Mouse (Mus musculus) heart, embryonic 14.5 days (tissue): ENCODE results near the gene Il12b. TPM values are rescaled to one million over a fixed set of nuclear protein-coding genes. Genes with fewer than 3 reads are reported as not detected.
A peak's percentile ranks its signal among the peaks of the same experiment; 100 is the strongest.

Experiments
- ATAC-seq: fragments of 200-750 bp; cut with Nextera tagmentation; 2 replicates; pipeline ENCODE4 v1.8.0; 2017; ENCODE audit warnings: low read depth, moderate TSS enrichment; ENCODE audit not compliant: insufficient number of reproducible peaks, insufficient read depth, low FRiP score
- H3K27ac ChIP-seq, 2 experiments: fragments of 200-500 bp in 1 of 2; fragments of 300-500 bp in 1 of 2; sonication (generic) in 1 of 2; replicated peaks in 1 of 2; 2 replicates each; pipeline ENCODE4 v1.5.1; 2012 to 2014; ENCODE audit warnings: low read depth in 2 of 2, low read length in 2 of 2, control low read depth in 1 of 2, mild to moderate bottlenecking in 1 of 2, mixed read lengths in 1 of 2; ENCODE audit not compliant: control insufficient read depth in 1 of 2, insufficient read depth in 1 of 2
- H3K27me3 ChIP-seq: fragments of 300-500 bp; sonication (generic); 2 replicates; pipeline ENCODE4 v1.6.1; 2014; ENCODE audit warnings: mild to moderate bottlenecking, low read length, control low read depth; ENCODE audit not compliant: control insufficient read depth, insufficient read depth
- H3K36me3 ChIP-seq: fragments of 300-500 bp; sonication (generic); 2 replicates; pipeline ENCODE4 v1.6.1; 2014; ENCODE audit warnings: mild to moderate bottlenecking, control low read depth, low read length, mixed read lengths; ENCODE audit not compliant: control insufficient read depth, insufficient read depth
- H3K4me1 ChIP-seq, 2 experiments: fragments of 200-500 bp in 1 of 2; fragments of 300-500 bp in 1 of 2; sonication (generic) in 1 of 2; 2 replicates each; pipeline ENCODE4 v1.6.1; 2012 to 2014; ENCODE audit warnings: low read length in 2 of 2, control low read depth in 1 of 2, mixed read lengths in 1 of 2; ENCODE audit not compliant: control insufficient read depth in 2 of 2, insufficient read depth in 2 of 2
- H3K4me2 ChIP-seq: fragments of 300-500 bp; sonication (generic); 2 replicates; pipeline ENCODE4 v1.6.1; 2014; ENCODE audit warnings: mild to moderate bottlenecking, low read length
- H3K4me3 ChIP-seq, 2 experiments: fragments of 200-500 bp in 1 of 2; fragments of 300-500 bp in 1 of 2; sonication (generic) in 1 of 2; 2 replicates each; pipeline ENCODE4 v1.5.1; 2012 to 2014; ENCODE audit warnings: low read length in 2 of 2, mild to moderate bottlenecking in 2 of 2, control low read depth in 1 of 2, low read depth in 1 of 2, moderate library complexity in 1 of 2; ENCODE audit not compliant: control insufficient read depth in 1 of 2, insufficient read depth in 1 of 2
- H3K9ac ChIP-seq: fragments of 300-500 bp; sonication (generic); 2 replicates; pipeline ENCODE4 v1.6.1; 2014; ENCODE audit warnings: mild to moderate bottlenecking, low read length
- H3K9me3 ChIP-seq: fragments of 300-500 bp; sonication (generic); 2 replicates; pipeline ENCODE4 v1.6.1; 2016; ENCODE audit warnings: low read length, control low read depth; ENCODE audit not compliant: control insufficient read depth
- WGBS: fragments of 180-500 bp; shearing (Covaris S2); extraction: QIAGEN DNeasy Blood & Tissue Kit; methylation state at CpG from one replicate; pipeline ENCODE4 v1.1.7; 2014; 5-methylcytosine and 5-hydroxymethylcytosine counted together
- polyA plus RNA-seq: library from polyadenylated mRNA; unstranded; fragments of >200 nt; fragmentation: Nextera tagmentation; extraction: Ambion mirVana; gene quantifications from 2 replicates; pipeline ENCODE4 v1.2.1, GENCODE M21; 2014

Gene Il12b
- polyA plus RNA-seq, result not detected in 2 replicates

DNA sequence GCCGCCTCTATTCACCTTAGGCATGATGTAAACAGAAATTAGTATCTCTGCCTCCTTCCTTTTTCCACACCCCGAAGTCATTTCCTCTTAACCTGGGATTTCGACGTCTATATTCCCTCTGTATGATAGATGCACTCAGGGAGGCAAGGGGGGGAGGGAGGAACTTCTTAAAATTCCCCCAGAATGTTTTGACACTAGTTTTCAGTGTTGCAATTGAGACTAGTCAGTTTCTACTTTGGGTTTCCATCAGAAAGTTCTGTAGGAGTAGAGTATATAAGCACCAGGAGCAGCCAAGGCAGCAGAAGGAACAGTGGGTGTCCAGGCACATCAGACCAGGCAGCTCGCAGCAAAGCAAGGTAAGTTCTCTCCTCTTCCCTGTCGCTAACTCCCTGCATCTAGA lies at the start of gene Il12b:
TSS of gene Il12b (plus strand) at position 301 of the 400 bp plus-strand sequence.
- no peak for ATAC-seq
- 68% methylated on average over 6 of the region's 6 CpGs for WGBS
- peak within 1 kb of the TSS; percentile 25; the same call in 1 of the 2 replicates for H3K9ac ChIP-seq

DNA sequence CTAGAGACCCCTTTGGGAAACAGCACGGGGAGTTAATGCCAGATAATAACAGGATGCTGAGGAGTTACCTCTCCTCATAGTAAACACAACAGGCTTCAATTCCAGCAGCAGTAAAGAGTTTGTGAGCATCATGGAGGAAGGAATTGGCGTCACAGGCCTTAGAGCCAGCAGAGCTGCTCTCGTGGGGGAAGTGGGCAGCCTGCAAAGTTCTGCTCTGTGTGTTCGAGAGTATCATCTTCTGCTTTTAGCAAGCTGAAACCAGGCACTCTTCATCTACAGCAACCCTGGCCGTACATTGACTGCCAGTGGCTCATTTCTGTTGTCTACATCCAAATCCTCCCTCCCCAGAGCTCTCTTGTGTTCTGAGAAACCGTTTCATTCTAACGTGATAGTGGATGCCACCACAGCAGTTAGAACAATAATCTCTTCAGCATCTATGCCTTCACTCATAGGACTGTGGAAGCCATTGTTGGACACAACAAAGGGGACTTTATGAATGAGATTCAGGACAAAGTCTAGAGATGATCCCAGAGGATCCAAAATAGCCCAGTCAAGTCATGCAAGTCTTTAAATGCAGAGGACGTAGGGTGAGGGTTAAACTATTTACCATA lies 44.9 kb upstream of the Il12b start:
- ATAC-seq, result no peak
- H3K9me3 ChIP-seq, result no peaks in the 10 kb centered on the region
- WGBS, result 73% methylated on average over 8 of the region's 8 CpGs
- no peaks in the 10 kb centered on the region for H3K4me1 ChIP-seq
- no peaks in the 10 kb centered on the region for H3K36me3 ChIP-seq
- H3K9ac ChIP-seq, result no peak overlapping the region
- H3K4me3 ChIP-seq, result no peak overlapping the region
- H3K4me2 ChIP-seq, result no peak overlapping the region
- no peaks in the 10 kb centered on the region for H3K27me3 ChIP-seq
- no peak overlapping the region for H3K27ac ChIP-seq

More for the DNA sequence above, at the start of gene Il12b:
- peak within 1 kb of the TSS; percentile 30 to 45; a peak in 3 of 4 replicates for H3K4me3 ChIP-seq
- no peak within 1 kb of the TSS for H3K27ac ChIP-seq
- H3K36me3 ChIP-seq, result no peaks in the 10 kb centered on the region
- peaks cover 11 to 26% of the 10 kb centered on the region in 2 experiments for H3K4me1 ChIP-seq
- peak within 1 kb of the TSS; percentile 57 for H3K4me2 ChIP-seq
- no peaks in the 10 kb centered on the region for H3K9me3 ChIP-seq
- no peaks in the 10 kb centered on the region for H3K27me3 ChIP-seq

DNA sequence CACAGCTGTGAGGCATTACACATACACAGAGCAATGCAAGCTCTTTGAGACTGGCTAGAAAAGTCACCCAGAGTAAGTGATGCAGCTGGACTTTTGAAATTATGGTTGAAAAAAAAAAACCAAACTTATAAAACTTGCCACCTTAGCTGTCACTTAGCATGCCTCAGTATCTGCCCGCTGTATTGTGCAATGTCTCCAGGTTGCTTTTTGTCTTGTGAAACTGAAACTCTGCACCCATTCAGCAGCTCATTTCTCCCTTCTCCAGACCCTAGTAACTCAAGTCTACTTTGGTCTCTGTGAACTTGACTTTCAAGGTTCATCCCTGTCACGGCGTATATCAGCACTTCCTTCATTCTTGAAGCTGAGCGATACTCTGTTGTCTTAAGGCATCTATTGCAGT lies 43.7 kb upstream of the Il12b start:
- Histone ChIP-seq H3K27me3 (no peaks in the 10 kb centered on the region), H3K36me3 (no peaks in the 10 kb centered on the region), H3K4me3 (no peak overlapping the region), H3K4me1 (no peaks in the 10 kb centered on the region), H3K4me2 (no peak overlapping the region), H3K9me3 (no peaks in the 10 kb centered on the region), H3K27ac (no peak overlapping the region), H3K9ac (no peak overlapping the region)
- 94% methylated on average over 4 of the region's 4 CpGs for WGBS
- no peak for ATAC-seq

DNA sequence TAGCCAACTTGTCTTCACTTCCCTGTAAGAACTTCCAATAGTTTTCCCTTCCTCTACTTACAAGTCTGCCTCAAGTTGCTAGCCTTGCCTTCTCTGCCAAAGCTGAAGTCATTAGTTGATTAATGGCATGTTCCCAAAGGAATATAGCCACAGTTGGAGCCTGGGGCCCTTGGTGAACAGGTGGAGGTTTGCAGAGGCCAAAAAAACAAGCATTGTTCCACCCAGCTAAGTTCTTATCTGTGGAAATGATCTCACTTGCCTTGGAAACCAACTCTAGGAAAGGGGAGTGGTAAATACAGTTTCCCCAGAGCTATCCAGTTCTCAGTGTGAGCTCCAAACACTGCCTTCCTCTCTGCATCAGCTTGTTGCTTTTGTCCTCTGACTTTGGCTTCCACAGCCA lies 35.3 kb upstream of the Il12b start:
- Histone ChIP-seq H3K27ac (no peak overlapping the region), H3K9ac (no peak overlapping the region), H3K4me3 (no peak overlapping the region), H3K9me3 (no peaks in the 10 kb centered on the region), H3K4me1 (no peaks in the 10 kb centered on the region), H3K27me3 (no peaks in the 10 kb centered on the region), H3K4me2 (no peak overlapping the region), H3K36me3 (no peaks in the 10 kb centered on the region)
- no peak for ATAC-seq

- Histone ChIP-seq H3K4me3 (no peak overlapping the region), H3K9me3 (no peaks in the 10 kb centered on the region), H3K27ac (no peak overlapping the region), H3K4me2 (no peak overlapping the region), H3K4me1 (no peaks in the 10 kb centered on the region), H3K9ac (no peak overlapping the region), H3K27me3 (no peaks in the 10 kb centered on the region), H3K36me3 (no peaks in the 10 kb centered on the region)
- ATAC-seq, result no peak
- WGBS, result 67% methylated on average over 1 of the region's 1 CpGs
These were observed 32.2 kb upstream of the Il12b start for GRCm38 (mm10) chr11:44367711-44368110.

DNA sequence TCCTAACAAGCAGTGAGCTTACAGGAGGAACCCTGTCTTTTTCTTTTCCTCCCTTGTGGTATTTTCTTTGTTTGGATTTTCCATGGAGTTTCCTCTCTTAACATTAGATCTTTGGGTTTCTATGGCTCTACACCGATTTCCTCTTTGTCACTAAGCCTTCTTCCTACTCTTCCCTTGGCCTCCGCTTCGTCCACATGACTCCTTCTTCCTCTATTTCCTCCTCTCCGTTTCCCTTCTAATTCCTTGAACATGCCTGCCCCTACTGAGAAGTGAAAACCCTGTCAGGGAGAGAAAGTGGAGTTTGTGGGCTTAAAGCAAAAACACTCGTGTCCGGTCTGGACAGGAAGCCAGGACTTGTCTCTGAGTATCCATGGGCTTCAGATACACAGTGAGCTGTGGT lies 27.0 kb upstream of the Il12b start:
- no peaks in the 10 kb centered on the region for H3K9me3 ChIP-seq
- no peaks in the 10 kb centered on the region for H3K27me3 ChIP-seq
- H3K9ac ChIP-seq, result no peak overlapping the region
- H3K4me1 ChIP-seq, result no peaks in the 10 kb centered on the region
- no peaks in the 10 kb centered on the region for H3K36me3 ChIP-seq
- 73% methylated on average over 6 of the region's 6 CpGs for WGBS
- H3K4me3 ChIP-seq, result no peak overlapping the region
- no peak overlapping the region for H3K27ac ChIP-seq
- ATAC-seq, result no peak
- no peak overlapping the region for H3K4me2 ChIP-seq

DNA sequence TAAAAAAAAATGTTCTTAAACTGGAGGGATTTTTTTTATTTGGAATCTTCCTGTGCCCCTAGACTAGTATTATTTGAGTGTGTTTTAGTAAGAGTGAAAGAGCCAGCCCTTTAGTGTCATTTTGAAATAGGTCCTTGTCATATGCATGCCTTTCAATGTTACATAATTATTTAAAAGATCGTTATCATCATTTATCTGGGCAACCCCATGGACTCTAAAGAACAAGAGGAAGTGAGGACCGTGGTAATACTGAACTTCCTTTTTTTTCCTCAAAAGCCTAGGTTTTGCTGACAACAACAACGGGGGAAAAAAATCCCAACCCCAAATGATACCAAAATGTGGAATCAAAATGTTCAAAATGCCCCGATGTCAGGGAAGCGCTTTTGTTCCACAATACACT lies 22.0 kb upstream of the Il12b start:
- no peaks in the 10 kb centered on the region for H3K27me3 ChIP-seq
- no peak overlapping the region for H3K4me2 ChIP-seq
- H3K9ac ChIP-seq, result no peak overlapping the region
- no peaks in the 10 kb centered on the region for H3K4me1 ChIP-seq
- no peak for ATAC-seq
- H3K4me3 ChIP-seq, result no peak overlapping the region
- H3K27ac ChIP-seq, result no peak overlapping the region
- WGBS, result 75% methylated on average over 5 of the region's 5 CpGs
- H3K36me3 ChIP-seq, result no peaks in the 10 kb centered on the region
- H3K9me3 ChIP-seq, result no peaks in the 10 kb centered on the region

- H3K27ac ChIP-seq, result no peak overlapping the region
- no peaks in the 10 kb centered on the region for H3K9me3 ChIP-seq
- no peak overlapping the region for H3K4me3 ChIP-seq
- no peaks in the 10 kb centered on the region for H3K36me3 ChIP-seq
- no peak overlapping the region for H3K4me2 ChIP-seq
- no peaks in the 10 kb centered on the region for H3K27me3 ChIP-seq
- no peak overlapping the region for H3K9ac ChIP-seq
- 86% methylated on average over 3 of the region's 3 CpGs for WGBS
- no peaks in the 10 kb centered on the region for H3K4me1 ChIP-seq
- ATAC-seq, result no peak
These were observed 19.3 kb upstream of the Il12b start for GRCm38 (mm10) chr11:44380432-44381051.
